Mouse (Mus musculus) testis, adult 2 months (tissue): ENCODE measurements around the gene Ptpn1.

Experiments
- CTCF ChIP-seq: fragments of 200-500 bp; IDR thresholded peaks from 2 replicates; pipeline ENCODE4 v1.5.1; 2012; ENCODE audit warnings: low read depth, mild to moderate bottlenecking, inconsistent platforms, low read length, moderate library complexity; ENCODE audit not compliant: control insufficient read depth, insufficient read depth, insufficient replicate concordance
- POLR2A ChIP-seq: fragments of 200-500 bp; IDR thresholded peaks from 2 replicates; pipeline ENCODE4 v1.6.1; 2012; ENCODE audit warnings: low read depth, mild to moderate bottlenecking, inconsistent platforms, low read length, moderate library complexity; ENCODE audit not compliant: control insufficient read depth

- TF ChIP-seq POLR2A (no peak), CTCF (no peak)
These were observed 5.7 kb upstream of the Ptpn1 start for GRCm38 (mm10) chr2:167925841-167926800.
